10 mouse cellular contexts compared by ENCODE assay signal in genomic region chr2:7310129-7310839, GRCm38 (mm10).
DNase-seq lines count a peak whose midpoint lies in the region; ATAC-seq and TF ChIP-seq lines count a peak whose summit lies in the region.
"Had no signal": no experiment of that assay in that cellular context is flagged by ENCODE, and none has a peak within 500 bp of the region (broad histone marks: within the 10 kb centered on the region; RNA-seq: fewer than 3 reads in every experiment).

No protein-coding gene starts in this region.

- ATAC-seq in forebrain, embryonic 14.5 days: peak; percentile 80

- no peaks in the 10 kb centered on the region for H3K27me3 ChIP-seq in CH12.LX (replicated peaks)
- no peaks in the 10 kb centered on the region for H3K27me3 ChIP-seq in forebrain, embryonic 14.5 days (replicated peaks; ENCODE audit: control insufficient read depth, insufficient read depth, low read length)
- peaks cover 15% of the 10 kb centered on the region for H3K27me3 ChIP-seq in midbrain, embryonic 10.5 days (ENCODE audit: low read depth, poor library complexity, severe bottlenecking)
- H3K27me3 ChIP-seq in cerebellum, adult 2 months (ENCODE audit: control insufficient read depth, insufficient read depth, low read length): no peaks in the 10 kb centered on the region

- in situ Hi-C loops in CH12.LX (cut with MboI; ENCODE audit: low pct_ligation_motif_present, low pct_unique_long_range_greater_than_20kb, low sequenced_read_pairs): no loop called here

- no peak for TF ChIP-seq RAD21 in CH12.LX (IDR thresholded peaks at IDR 0.05; ENCODE audit: low read depth, low read length)

- H3K4me3 ChIP-seq in CH12.LX (replicated peaks in 1 of 3; ENCODE audit: low read depth in 2 of 3, low read length in 2 of 3, poor library complexity in 1 of 3): no peak overlapping the region
- H3K4me3 ChIP-seq in forebrain, embryonic 14.5 days (ENCODE audit: low read depth, low read length): no peak overlapping the region
- H3K4me3 ChIP-seq in midbrain, embryonic 10.5 days: peak overlapping the region; percentile 28
- no peak overlapping the region for H3K4me3 ChIP-seq in cerebellum, adult 2 months (replicated peaks; ENCODE audit: insufficient read depth, low read depth, low read length)

- TF ChIP-seq EP300 in CH12.LX (IDR thresholded peaks at IDR 0.05; ENCODE audit: low read length): no peak

- H3K9ac ChIP-seq in CH12.LX (ENCODE audit: insufficient read depth, low read depth): no peak overlapping the region
- H3K9ac ChIP-seq in forebrain, embryonic 14.5 days (ENCODE audit: low read length): no peak overlapping the region

- no peaks in the 10 kb centered on the region for H3K79me2 ChIP-seq in CH12.LX (replicated peaks; ENCODE audit: control insufficient read depth, extremely low read depth, insufficient read depth, poor library complexity, severe bottlenecking)

- H3K36me3 ChIP-seq in CH12.LX (replicated peaks in 1 of 2; ENCODE audit: control insufficient read depth in 1 of 2, insufficient read depth in 1 of 2, low read length in 1 of 2): no peaks in the 10 kb centered on the region
- H3K36me3 ChIP-seq in forebrain, embryonic 14.5 days (ENCODE audit: control insufficient read depth, insufficient read depth, low read length): no peaks in the 10 kb centered on the region
- no peaks in the 10 kb centered on the region for H3K36me3 ChIP-seq in midbrain, embryonic 10.5 days

- no peak overlapping the region for H3K27ac ChIP-seq in CH12.LX (ENCODE audit: insufficient read depth, low read depth)
- peak overlapping the region; percentile 55 for H3K27ac ChIP-seq in forebrain, embryonic 14.5 days (ENCODE audit: low read depth, low read length)
- H3K27ac ChIP-seq in midbrain, embryonic 10.5 days (replicated peaks): peak overlapping the region; percentile 76
- H3K27ac ChIP-seq in cerebellum, adult 2 months (ENCODE audit: insufficient read depth, low read length): no peak overlapping the region

- H3K4me1 ChIP-seq in CH12.LX (ENCODE audit: control insufficient read depth in 1 of 2, insufficient read depth in 2 of 2): no peaks in the 10 kb centered on the region
- peaks cover 31% of the 10 kb centered on the region for H3K4me1 ChIP-seq in forebrain, embryonic 14.5 days (ENCODE audit: control insufficient read depth, insufficient read depth, low read length)
- peaks cover 47% of the 10 kb centered on the region for H3K4me1 ChIP-seq in midbrain, embryonic 10.5 days
- no peaks in the 10 kb centered on the region for H3K4me1 ChIP-seq in cerebellum, adult 2 months (ENCODE audit: control insufficient read depth, insufficient read depth, low read length)

- WGBS in forebrain, embryonic 14.5 days: 3% methylated on average over 2 of the region's 2 CpGs
- WGBS in midbrain, embryonic 10.5 days: 24% methylated on average over 2 of the region's 2 CpGs
- 43% methylated on average over 2 of the region's 2 CpGs for WGBS in cerebellum, adult 2 months

- DNase-seq in CH12.LX (ENCODE audit: extremely low read depth) (peak; percentile 7), R1 (ENCODE audit: low read depth, low spot score) (peak; percentile 50)
- DNase-seq in forebrain, embryonic 14.5 days (ENCODE audit: low spot score): peak; percentile 93
- peak; percentile 59 for DNase-seq in midbrain, embryonic 10.5 days (ENCODE audit: low spot score)
- no peak for DNase-seq in adrenal gland, postnatal 10 days
- DNase-seq in cerebellum, adult 2 months: no peak
- no peak for DNase-seq in adrenal gland, adult (ENCODE audit: inconsistent age in 2 of 2, low spot score in 1 of 2)
- no peak for DNase-seq in heart, postnatal 4 days
- DNase-seq: kidney, postnatal 14 days; thymus, postnatal 25 days had no signal

- no peaks in the 10 kb centered on the region for H3K9me3 ChIP-seq in CH12.LX (replicated peaks; ENCODE audit: low read length)
- no peaks in the 10 kb centered on the region for H3K9me3 ChIP-seq in forebrain, embryonic 14.5 days (replicated peaks; ENCODE audit: control insufficient read depth, low read length)
- H3K9me3 ChIP-seq in midbrain, embryonic 10.5 days (replicated peaks): no peaks in the 10 kb centered on the region

- no peak overlapping the region for H3K4me2 ChIP-seq in CH12.LX (ENCODE audit: insufficient read depth, low read depth, poor library complexity, severe bottlenecking)
- 0 out of 2 replicates have a peak overlapping the region, but pooled peaks have one; percentile 0 for H3K4me2 ChIP-seq in forebrain, embryonic 14.5 days (ENCODE audit: low read length)

- no peak for TF ChIP-seq POLR2A in CH12.LX (IDR thresholded peaks at IDR 0.05; ENCODE audit: low read depth, low read length)
- TF ChIP-seq POLR2A in cerebellum, adult 2 months (IDR thresholded peaks at IDR 0.05; ENCODE audit: borderline replicate concordance, insufficient read depth, low read length): no peak

- no peak for TF ChIP-seq CTCF in CH12.LX (conservative IDR thresholded peaks at IDR 0.05 in 1 of 2, IDR thresholded peaks at IDR 0.05 in 1 of 2; ENCODE audit: low read depth in 2 of 2, low read length in 2 of 2)
- TF ChIP-seq CTCF in cerebellum, adult 2 months (IDR thresholded peaks at IDR 0.05; ENCODE audit: borderline replicate concordance, insufficient read depth, low read depth, low read length): no peak

- dilution Hi-C loops in CH12.LX (cut with MboI; ENCODE audit: extremely low pct_ligation_motif_present, extremely low pct_unique_long_range_greater_than_20kb, low sequenced_read_pairs): no loop called here

TF ChIP-seq in CH12.LX, 34 proteins besides CTCF, POLR2A, EP300 and RAD21:
- TF ChIP-seq ETS1 (conservative IDR thresholded peaks at IDR 0.05; ENCODE audit: low read depth, low read length) (no peak), TCF12 (IDR thresholded peaks at IDR 0.05; ENCODE audit: low read depth, low read length) (no peak), RCOR1 (conservative IDR thresholded peaks at IDR 0.05; ENCODE audit: low read depth, low read length) (no peak), JUND (conservative IDR thresholded peaks at IDR 0.05; ENCODE audit: low read depth, low read length) (no peak), CHD1 (IDR thresholded peaks at IDR 0.05; ENCODE audit: low read depth, low read length) (no peak), SIN3A (IDR thresholded peaks at IDR 0.05; ENCODE audit: low read length) (no peak), MAX (IDR thresholded peaks at IDR 0.05; ENCODE audit: low read length) (no peak)

Comparison
In these comparisons a context has a peak if more than half of its experiments do, and no peak if none do; other contexts are left out.
1. DNase-seq: peak in CH12.LX (single experiment), R1 (single experiment), forebrain, embryonic 14.5 days (single experiment) and midbrain, embryonic 10.5 days (single experiment); none in adrenal gland, postnatal 10 days (single experiment), cerebellum, adult 2 months (0 of 2), adrenal gland, adult (0 of 2) and heart, postnatal 4 days (single experiment).
2. H3K27ac ChIP-seq: peak in forebrain, embryonic 14.5 days (single experiment) and midbrain, embryonic 10.5 days (single experiment); none in CH12.LX (single experiment) and cerebellum, adult 2 months (single experiment).